Mouse (Mus musculus): ENCODE results near the gene Bola1. TPM values are rescaled to one million over a fixed set of nuclear protein-coding genes. Genes with fewer than 3 reads are reported as not detected.

Bola1 gene
- polyA plus RNA-seq, 1 experiment from 2014 or later = 51.1 TPM

GRCm38 (mm10) chr3:96147950-96148349, 71.6 kb downstream of the Bola1 start:
- ATAC-seq (ENCODE audit: low FRiP score, low read depth) = no peak
- WGBS = 24% methylated on average over 5 of the region's 5 CpGs
- no peak overlapping the region for H3K9ac ChIP-seq
- no peak overlapping the region for H3K27ac ChIP-seq
- H3K36me3 ChIP-seq = peaks cover 46% of the 10 kb centered on the region
- H3K4me1 ChIP-seq = no peaks in the 10 kb centered on the region
- H3K27me3 ChIP-seq = no peaks in the 10 kb centered on the region
- no peak overlapping the region for H3K4me3 ChIP-seq
- no peaks in the 10 kb centered on the region for H3K9me3 ChIP-seq
- H3K4me2 ChIP-seq (replicated peaks) = no peak overlapping the region

Small RNAs within 50 kb of the gene (microRNA-seq; reads per million reads assigned to microRNA genes)
- not detected for gene Gm44492
- not detected for gene Gm47311
- not detected for gene Gm47313

Other genes starting within 250 kb of the Bola1 start
- gene Plekho1, start 223.7 kb downstream of the Bola1 start, polyA plus RNA-seq (2015; fragmentation: Nextera tagmentation; extraction: Ambion mirVana) = 58.3 and 60.0 TPM in 2 replicates
- 39.4 and 39.5 TPM in 2 replicates for gene Vps45, start 161.2 kb downstream of the Bola1 start, polyA plus RNA-seq (2015; fragmentation: Nextera tagmentation; extraction: Ambion mirVana)
- 28.8 and 30.3 TPM in 2 replicates for gene Otud7b, start 115.2 kb downstream of the Bola1 start, polyA plus RNA-seq (2015; fragmentation: Nextera tagmentation; extraction: Ambion mirVana)
- gene Mtmr11, start 57.7 kb downstream of the Bola1 start, polyA plus RNA-seq (2015; fragmentation: Nextera tagmentation; extraction: Ambion mirVana) = 34.9 and 39.6 TPM in 2 replicates
- gene Sf3b4, start 47.4 kb downstream of the Bola1 start, polyA plus RNA-seq (2015; fragmentation: Nextera tagmentation; extraction: Ambion mirVana) = 179 and 186 TPM in 2 replicates
- gene Sv2a, start 38.6 kb downstream of the Bola1 start, polyA plus RNA-seq (2015; fragmentation: Nextera tagmentation; extraction: Ambion mirVana) = 4.6 and 7.8 TPM in 2 replicates
- 1.3 TPM in 1 of 2 replicates, not detected in the other for gene Hist2h2ab, start 156 bp upstream of the Bola1 start, polyA plus RNA-seq (2015; fragmentation: Nextera tagmentation; extraction: Ambion mirVana)
- 11.1 and 12.0 TPM in 2 replicates for gene Hist2h2ac, start 1.2 kb upstream of the Bola1 start, polyA plus RNA-seq (2015; fragmentation: Nextera tagmentation; extraction: Ambion mirVana)
- gene Hist2h2be, start 1.4 kb upstream of the Bola1 start, polyA plus RNA-seq (2015; fragmentation: Nextera tagmentation; extraction: Ambion mirVana) = 6.7 and 7.2 TPM in 2 replicates
- 8.8 and 10.5 TPM in 2 replicates for gene Hist2h3c2, start 19.4 kb upstream of the Bola1 start, polyA plus RNA-seq (2015; fragmentation: Nextera tagmentation; extraction: Ambion mirVana)
- 46.2 and 48.0 TPM in 2 replicates for gene Hist2h2aa2, start 20.6 kb upstream of the Bola1 start, polyA plus RNA-seq (2015; fragmentation: Nextera tagmentation; extraction: Ambion mirVana)
- gene Hist2h2aa1, start 25.8 kb upstream of the Bola1 start, polyA plus RNA-seq (2015; fragmentation: Nextera tagmentation; extraction: Ambion mirVana) = 19.0 and 30.4 TPM in 2 replicates
- gene Hist2h3c1, start 27.0 kb upstream of the Bola1 start, polyA plus RNA-seq (2015; fragmentation: Nextera tagmentation; extraction: Ambion mirVana) = 0.73 TPM in 1 of 2 replicates, not detected in the other
- gene Hist2h4, start 43.6 kb upstream of the Bola1 start, polyA plus RNA-seq (2015; fragmentation: Nextera tagmentation; extraction: Ambion mirVana) = 15.5 and 16.9 TPM in 2 replicates
- gene Hist2h3b, start 48.9 kb upstream of the Bola1 start, polyA plus RNA-seq (2015; fragmentation: Nextera tagmentation; extraction: Ambion mirVana) = 85.5 and 91.9 TPM in 2 replicates
- 13.3 and 15.5 TPM in 2 replicates for gene Hist2h2bb, start 50.0 kb upstream of the Bola1 start, polyA plus RNA-seq (2015; fragmentation: Nextera tagmentation; extraction: Ambion mirVana)
- 1.7 TPM in 2 replicates for gene Fcgr1, start 74.3 kb upstream of the Bola1 start, polyA plus RNA-seq (2015; fragmentation: Nextera tagmentation; extraction: Ambion mirVana)
- gene BC107364, start 232.6 kb upstream of the Bola1 start, polyA plus RNA-seq (2015; fragmentation: Nextera tagmentation; extraction: Ambion mirVana) = not detected in 2 replicates

All from limb, embryonic 13.5 days (tissue).